Mouse (Mus musculus): ENCODE data around the gene Ccdc120.
"Not testable (repeated sequence)": the region's sequence is repeated elsewhere in the genome, so short reads cannot be mapped to it uniquely, and the experiment has no call there.

GRCm38 (mm10) chrX:7753627-7754026 is 2.9 kb upstream of the Ccdc120 start:
- TF ChIP-seq CTCF (IDR thresholded peaks at IDR 0.05; ENCODE audit: low read depth, low read length); GATA1 (IDR thresholded peaks at IDR 0.05; ENCODE audit: borderline replicate concordance, low read length); TAL1 (conservative IDR thresholded peaks at IDR 0.05; ENCODE audit: low read depth, low read length); POLR2AphosphoS5 (IDR thresholded peaks at IDR 0.05; ENCODE audit: insufficient replicate concordance, low read depth, low read length); GATA2 (IDR thresholded peaks at IDR 0.05; ENCODE audit: borderline replicate concordance, low read depth, low read length): not testable (repeated sequence)
